Mouse (Mus musculus) kidney, postnatal 0 days (tissue): ENCODE results near the gene Mical2. TPM values are rescaled to one million over a fixed set of nuclear protein-coding genes. Genes with fewer than 3 reads are reported as not detected.

Source experiments
- ATAC-seq: fragments of 200-750 bp; cut with Nextera tagmentation; replicated peaks from 2 replicates; pipeline ENCODE4 v1.8.0; 2017; ENCODE audit warnings: low read depth, moderate number of reproducible peaks, moderate TSS enrichment, moderate library complexity; ENCODE audit not compliant: low FRiP score
- DNase-seq: peaks from one replicate; pipeline ENCODE4 v3.0.0-alpha.2; 2016; ENCODE audit warnings: low spot score
- H3K27ac ChIP-seq: fragments of 300-500 bp; sonication (generic); 2 replicates; pipeline ENCODE4 v1.5.1; 2014; ENCODE audit warnings: mild to moderate bottlenecking
- H3K27me3 ChIP-seq: fragments of 300-500 bp; sonication (generic); 2 replicates; pipeline ENCODE4 v1.6.1; 2014; ENCODE audit warnings: low read length, mixed read lengths; ENCODE audit not compliant: insufficient read depth
- H3K36me3 ChIP-seq: fragments of 300-500 bp; sonication (generic); 2 replicates; pipeline ENCODE4 v1.6.1; 2014; ENCODE audit warnings: low read length, mixed read lengths; ENCODE audit not compliant: insufficient read depth
- H3K4me1 ChIP-seq: fragments of 300-500 bp; sonication (generic); replicated peaks from 2 replicates; pipeline ENCODE4 v1.6.1; 2014; ENCODE audit warnings: antibody characterized with exemption, low read length, mixed read lengths; ENCODE audit not compliant: insufficient read depth
- H3K4me2 ChIP-seq: fragments of 300-500 bp; sonication (generic); 2 replicates; pipeline ENCODE4 v1.6.1; 2014; ENCODE audit warnings: mild to moderate bottlenecking, low read length, moderate library complexity, mixed read lengths
- H3K4me3 ChIP-seq: fragments of 300-500 bp; sonication (generic); replicated peaks from 2 replicates; pipeline ENCODE4 v1.5.1; 2014; ENCODE audit warnings: low read depth, low read length
- H3K9ac ChIP-seq: fragments of 300-500 bp; sonication (generic); 2 replicates; pipeline ENCODE4 v1.6.1; 2014; ENCODE audit warnings: low read depth, low read length
- H3K9me3 ChIP-seq: fragments of 300-500 bp; sonication (generic); replicated peaks from 2 replicates; pipeline ENCODE4 v1.6.1; 2016; ENCODE audit warnings: low read length, inconsistent platforms, mixed read lengths
- CTCF ChIP-seq: IDR thresholded peaks from 2 replicates; pipeline ENCODE4 v1.5.1; 2016; ENCODE audit warnings: antibody characterized with exemption, low read depth, mild to moderate bottlenecking, moderate library complexity
- WGBS: fragments of 180-500 bp; shearing (Covaris S2); extraction: QIAGEN DNeasy Blood & Tissue Kit; methylation state at CpG from one replicate; pipeline ENCODE4 v1.1.7; 2014; 5-methylcytosine and 5-hydroxymethylcytosine counted together
- polyA plus RNA-seq: library from polyadenylated mRNA; unstranded; fragments of >200 nt; fragmentation: Nextera tagmentation; extraction: Ambion mirVana; gene quantifications from 2 replicates; pipeline ENCODE4 v1.2.1, GENCODE M21; 2015

Gene Mical2
- polyA plus RNA-seq, 1 experiment from 2014 or later = 5.1 TPM

DNA sequence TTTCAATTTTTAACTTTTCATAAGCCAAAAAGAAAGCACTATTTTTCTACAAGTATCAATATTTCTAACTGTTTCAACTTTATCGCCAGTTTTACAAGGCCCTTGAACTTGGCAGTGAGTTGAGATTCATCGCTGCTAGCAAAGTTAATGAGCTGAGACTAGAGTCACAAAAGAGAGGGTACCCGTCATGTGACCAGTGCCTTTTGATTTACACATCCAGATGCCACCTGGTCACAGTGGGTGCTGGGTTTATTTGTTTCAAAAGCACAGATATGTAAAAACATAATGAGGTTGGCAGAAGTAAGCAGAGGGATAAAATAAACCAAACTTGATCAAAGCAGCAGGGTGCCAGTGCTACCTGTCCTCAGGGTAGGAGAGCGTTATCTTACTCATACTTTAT is 126.3 kb downstream of the Mical2 start:
- DNase-seq (peak; percentile 32), ATAC-seq (no peak)
- Histone ChIP-seq H3K27ac (no peak overlapping the region), H3K4me1 (peaks cover 13% of the 10 kb centered on the region), H3K27me3 (no peaks in the 10 kb centered on the region), H3K36me3 (no peaks in the 10 kb centered on the region), H3K9me3 (no peaks in the 10 kb centered on the region), H3K4me3 (no peak overlapping the region), H3K4me2 (no peak overlapping the region), H3K9ac (no peak overlapping the region)
- TF ChIP-seq CTCF = no peak
- WGBS = 40% methylated on average over 4 of the region's 4 CpGs

DNA sequence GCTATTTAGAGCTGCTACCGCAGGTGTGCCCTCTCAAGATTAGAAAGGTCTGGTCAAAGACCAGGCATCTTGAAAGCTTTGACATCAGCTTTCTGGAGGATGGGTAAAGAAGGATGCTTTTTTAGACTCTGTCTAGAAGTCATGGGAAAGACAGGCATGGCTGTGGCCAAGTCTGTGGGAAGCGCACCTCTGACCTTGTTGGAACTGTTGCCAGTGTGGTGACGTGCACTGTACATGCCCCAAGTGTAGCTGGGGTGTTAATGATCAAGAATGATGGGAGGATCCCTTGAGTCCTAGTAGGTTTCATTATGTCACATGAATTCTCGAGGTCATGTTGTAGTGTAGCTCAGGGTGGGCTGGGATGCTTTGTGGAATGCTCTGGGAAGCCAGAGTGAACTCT is 127.4 kb downstream of the Mical2 start:
- 65% methylated on average over 4 of the region's 4 CpGs for WGBS

DNA sequence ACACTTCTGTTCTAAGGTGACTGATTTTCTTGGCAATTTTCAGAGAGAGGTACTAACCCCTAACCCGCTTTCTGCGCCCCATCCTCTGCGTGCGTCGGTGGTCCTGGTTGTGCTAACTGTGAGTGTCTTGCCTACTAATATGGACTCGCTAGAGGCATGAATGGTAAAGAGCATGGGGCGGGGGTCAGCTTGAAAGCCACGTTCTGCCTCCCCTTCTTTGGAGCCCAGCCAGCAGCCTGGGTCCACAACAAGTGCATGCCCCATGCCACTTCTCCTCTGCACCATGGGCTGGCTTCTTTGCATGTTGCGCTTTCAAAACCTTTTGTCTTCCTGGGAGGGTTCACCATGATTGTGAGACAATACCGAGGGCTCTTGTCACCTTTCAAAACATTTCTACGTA is 128.3 kb downstream of the Mical2 start:
- Histone ChIP-seq H3K9me3 (no peaks in the 10 kb centered on the region), H3K4me1 (peaks cover 13% of the 10 kb centered on the region), H3K36me3 (no peaks in the 10 kb centered on the region), H3K27me3 (no peaks in the 10 kb centered on the region), H3K4me2 (no peak overlapping the region), H3K27ac (no peak overlapping the region), H3K9ac (no peak overlapping the region), H3K4me3 (no peak overlapping the region)
- no peak for DNase-seq
- no peak for ATAC-seq
- WGBS = 86% methylated on average over 11 of the region's 11 CpGs
- no peak for TF ChIP-seq CTCF

More for the DNA sequence above, 127.4 kb downstream of the Mical2 start:
- no peaks in the 10 kb centered on the region for H3K36me3 ChIP-seq
- no peak overlapping the region for H3K9ac ChIP-seq
- DNase-seq (no peak), ATAC-seq (0 out of 2 replicates have a peak, but pooled peaks have one; percentile 8)
- no peak overlapping the region for H3K4me3 ChIP-seq
- no peaks in the 10 kb centered on the region for H3K9me3 ChIP-seq
- no peak overlapping the region for H3K27ac ChIP-seq
- H3K4me1 ChIP-seq = peaks cover 13% of the 10 kb centered on the region
- H3K27me3 ChIP-seq = no peaks in the 10 kb centered on the region
- no peak for TF ChIP-seq CTCF
- no peak overlapping the region for H3K4me2 ChIP-seq

DNA sequence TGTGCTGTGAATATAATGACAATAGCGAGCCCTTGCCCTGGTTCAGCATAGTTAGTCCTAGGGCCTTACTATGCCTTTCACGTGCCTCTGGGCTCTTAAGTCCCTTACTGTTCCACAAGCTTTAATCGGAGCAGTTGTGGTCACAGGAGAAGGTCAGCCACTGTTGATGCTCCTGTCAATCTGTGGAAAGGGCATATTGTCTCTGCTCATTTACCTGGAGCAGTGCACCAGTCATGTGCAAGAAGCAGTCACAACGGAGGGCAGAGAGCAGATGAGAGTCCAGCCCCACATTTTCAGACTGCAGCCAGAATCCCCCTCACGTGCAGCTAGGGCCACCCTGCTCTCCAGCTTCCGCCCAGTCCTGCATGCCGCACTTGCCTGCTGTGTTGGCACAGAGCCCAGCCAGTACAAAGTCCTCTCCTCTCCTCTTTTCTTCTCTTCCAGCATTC is 128.9 kb downstream of the Mical2 start:
- Histone ChIP-seq H3K9me3 (no peaks in the 10 kb centered on the region), H3K4me1 (peaks cover 13% of the 10 kb centered on the region), H3K36me3 (no peaks in the 10 kb centered on the region), H3K27ac (no peak overlapping the region; the same call in 1 of the 2 replicates), H3K27me3 (no peaks in the 10 kb centered on the region), H3K4me2 (no peak overlapping the region), H3K4me3 (no peak overlapping the region), H3K9ac (no peak overlapping the region)
- DNase-seq = peak; percentile 80
- TF ChIP-seq CTCF = no peak
- peak; percentile 88 for ATAC-seq
- WGBS = 21% methylated on average over 7 of the region's 7 CpGs

DNA sequence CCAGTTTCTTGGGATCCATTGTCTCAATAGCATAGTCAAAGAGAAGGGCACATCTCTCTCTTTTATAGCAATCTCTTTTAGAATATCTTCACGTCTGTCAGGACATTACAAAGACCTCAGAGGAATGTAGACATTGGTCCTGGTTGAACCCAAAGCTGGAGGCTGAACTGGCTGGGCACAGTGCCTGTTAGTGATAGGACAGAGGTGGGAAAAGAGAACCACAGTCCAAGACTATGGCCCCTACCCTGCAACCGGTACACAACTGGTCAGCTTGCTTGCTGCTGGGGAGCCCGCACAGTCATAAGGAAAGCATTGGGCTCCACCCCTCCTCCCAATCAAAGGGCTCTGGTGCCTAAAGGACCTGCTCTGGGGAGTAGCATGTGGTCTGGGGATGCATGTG is 133.9 kb downstream of the Mical2 start:
- Histone ChIP-seq H3K4me1 (peaks cover 3% of the 10 kb centered on the region), H3K36me3 (no peaks in the 10 kb centered on the region), H3K27ac (no peak overlapping the region), H3K9me3 (no peaks in the 10 kb centered on the region), H3K27me3 (no peaks in the 10 kb centered on the region), H3K9ac (no peak overlapping the region), H3K4me2 (no peak overlapping the region), H3K4me3 (no peak overlapping the region)
- ATAC-seq (no peak), DNase-seq (no peak)
- no peak for TF ChIP-seq CTCF
- WGBS = 79% methylated on average over 3 of the region's 3 CpGs

DNA sequence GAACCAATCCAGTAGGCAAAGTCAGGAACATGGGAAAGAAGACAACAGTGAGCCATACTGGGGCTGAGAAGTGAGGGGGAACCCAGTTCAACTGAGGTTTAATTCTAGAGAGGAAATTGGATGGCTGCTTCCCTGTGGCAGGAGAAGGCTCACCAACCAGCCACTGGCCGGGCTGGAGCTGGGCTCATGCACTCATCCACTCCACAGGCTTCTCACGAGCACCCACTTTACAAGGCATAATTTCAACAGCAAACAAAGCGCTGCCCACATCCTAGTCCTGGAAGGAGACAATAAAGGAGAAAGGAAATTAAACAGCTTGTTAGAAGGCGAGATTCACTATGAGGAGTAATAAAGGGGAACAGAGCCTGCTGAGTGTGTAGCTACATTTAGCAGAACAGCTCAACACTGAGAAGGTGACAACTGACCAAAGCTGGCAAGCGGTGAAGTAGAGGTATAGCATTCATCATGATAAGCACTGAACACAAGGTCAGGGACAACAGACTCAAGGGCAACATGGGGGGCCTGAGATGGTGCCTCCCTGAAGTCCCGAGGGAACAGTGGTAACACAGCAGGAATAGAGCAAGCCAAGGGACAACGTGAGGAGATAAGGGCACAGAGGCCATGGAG is 137.0 kb downstream of the Mical2 start:
- 63% methylated on average over 7 of the region's 7 CpGs for WGBS
- H3K36me3 ChIP-seq = no peaks in the 10 kb centered on the region
- H3K4me3 ChIP-seq = no peak overlapping the region
- H3K27ac ChIP-seq = no peak overlapping the region
- no peaks in the 10 kb centered on the region for H3K9me3 ChIP-seq
- no peak for TF ChIP-seq CTCF
- no peaks in the 10 kb centered on the region for H3K27me3 ChIP-seq
- H3K4me2 ChIP-seq = no peak overlapping the region
- DNase-seq = no peak
- no peak for ATAC-seq
- H3K4me1 ChIP-seq = no peaks in the 10 kb centered on the region
- no peak overlapping the region for H3K9ac ChIP-seq

DNA sequence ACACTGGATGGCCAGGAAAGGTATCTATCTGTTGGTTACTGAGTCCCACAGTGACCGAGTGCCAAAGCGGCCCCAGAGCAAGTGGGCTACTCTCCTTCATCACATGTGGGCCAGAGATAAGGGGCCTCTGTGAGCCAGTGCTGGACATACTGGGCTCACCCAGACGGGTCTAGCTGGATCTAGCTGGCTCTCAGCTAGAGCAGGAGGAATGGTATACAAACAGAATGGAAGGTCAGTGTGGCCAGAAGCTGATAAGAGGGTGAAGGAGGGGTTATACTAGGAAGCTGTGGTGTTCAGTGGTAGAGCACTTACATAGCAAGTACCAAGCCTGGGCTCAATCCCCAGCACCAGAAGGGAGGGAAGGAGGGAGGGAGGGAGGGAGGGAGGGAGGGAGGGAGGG is 140.2 kb downstream of the Mical2 start:
- Histone ChIP-seq H3K4me3 (no peak overlapping the region), H3K9me3 (no peaks in the 10 kb centered on the region), H3K27ac (no peak overlapping the region), H3K36me3 (no peaks in the 10 kb centered on the region), H3K4me2 (no peak overlapping the region), H3K27me3 (no peaks in the 10 kb centered on the region), H3K4me1 (no peaks in the 10 kb centered on the region), H3K9ac (no peak overlapping the region)
- WGBS = 77% methylated on average over 3 of the region's 3 CpGs
- TF ChIP-seq CTCF = no peak
- DNase-seq = no peak
- ATAC-seq = no peak
